Mouse (Mus musculus) ES-E14 (cell line): ENCODE data around the gene Mecr. TPM values are rescaled to one million over a fixed set of nuclear protein-coding genes. Genes with fewer than 3 reads are reported as not detected.

ENCODE experiments used
- DNase-seq: peaks from one replicate; pipeline ENCODE4 v3.0.0-alpha.2; 2013; ENCODE audit warnings: low read depth, low spot score
- H3K27ac ChIP-seq: 2 replicates; pipeline ENCODE4 v1.5.1; 2012; ENCODE audit warnings: low read depth, mild to moderate bottlenecking, low read length, moderate library complexity, mixed read lengths; ENCODE audit not compliant: poor library complexity, insufficient read depth, severe bottlenecking
- H3K36me3 ChIP-seq: 2 replicates; pipeline ENCODE4 v1.6.1; 2012; ENCODE audit warnings: mild to moderate bottlenecking, low read length, moderate library complexity, mixed read lengths; ENCODE audit not compliant: control insufficient read depth, poor library complexity, insufficient read depth, severe bottlenecking
- H3K4me1 ChIP-seq, 2 experiments: fragments of 150-350 bp in 1 of 2; sonication (generic) in 1 of 2; 2 replicates each; pipeline ENCODE4 v1.6.1; 2012; ENCODE audit warnings: low read length in 2 of 2, mild to moderate bottlenecking in 1 of 2, mixed read lengths in 1 of 2; ENCODE audit not compliant: control insufficient read depth in 2 of 2, insufficient read depth in 2 of 2, poor library complexity in 1 of 2
- H3K4me3 ChIP-seq, 2 experiments: fragments of 150-350 bp in 1 of 2; sonication (generic) in 1 of 2; 2 replicates each; pipeline ENCODE4 v1.5.1; 2012; ENCODE audit warnings: low read length in 2 of 2, low read depth in 1 of 2, mild to moderate bottlenecking in 1 of 2, mixed read lengths in 1 of 2; ENCODE audit not compliant: insufficient read depth in 1 of 2, poor library complexity in 1 of 2, severe bottlenecking in 1 of 2
- H3K9ac ChIP-seq: 2 replicates; pipeline ENCODE4 v1.6.1; 2012; ENCODE audit warnings: low read depth, mild to moderate bottlenecking, low read length, mixed read lengths; ENCODE audit not compliant: poor library complexity, insufficient read depth, severe bottlenecking
- H3K9me3 ChIP-seq: fragments of 150-350 bp; sonication (generic); 2 replicates; pipeline ENCODE4 v1.6.1; 2012; ENCODE audit warnings: low read depth, mild to moderate bottlenecking, low read length; ENCODE audit not compliant: control insufficient read depth, insufficient read depth
- CHD2 ChIP-seq: IDR thresholded peaks from 2 replicates; pipeline ENCODE4 v1.6.1; 2014; ENCODE audit warnings: mild to moderate bottlenecking, low read depth, low read length, inconsistent platforms
- HCFC1 ChIP-seq: IDR thresholded peaks from 2 replicates; pipeline ENCODE4 v1.6.1; 2012; ENCODE audit warnings: low read length, inconsistent platforms, borderline replicate concordance; ENCODE audit not compliant: insufficient read depth
- MAFK ChIP-seq: IDR thresholded peaks from 2 replicates; pipeline ENCODE4 v1.6.1; 2014; ENCODE audit warnings: mild to moderate bottlenecking, low read depth, low read length, inconsistent platforms; ENCODE audit not compliant: insufficient read depth
- ZC3H11A ChIP-seq: IDR thresholded peaks from 2 replicates; pipeline ENCODE4 v1.6.1; 2012; ENCODE audit warnings: low read depth, mild to moderate bottlenecking, inconsistent platforms, low read length, borderline replicate concordance
- ZNF384 ChIP-seq: IDR thresholded peaks from 2 replicates; pipeline ENCODE4 v1.6.1; 2012; ENCODE audit warnings: low read depth, low read length, inconsistent platforms
- in situ Hi-C, 2 experiments: fragments of 600-800 bp; cut with MboI; formaldehyde crosslinking; loops; one replicate each; pipeline ENCODE4 v1.15.1; 2025; ENCODE audit warnings: low sequenced_read_pairs in 2 of 2, inconsistent platforms in 1 of 2; ENCODE audit not compliant: unreplicated experiment in 2 of 2
- total RNA-seq: library from RNA; depleted of rRNA; stranded (reverse); fragments of 300-350 nt; gene quantifications from 2 replicates; pipeline ENCODE4 v1.2.3, GENCODE M21; 2012

Gene Mecr
- total RNA-seq, 1 experiment: 31.2 TPM

- no peak for DNase-seq
- peaks cover 0 to 26% of the 10 kb centered on the region in 2 experiments; a peak in 1 of 4 replicates for H3K4me1 ChIP-seq
- in situ Hi-C loops: loop anchor here in 1 of 2 experiments (25.0 kb wide), 2 partner anchors 563 to 863 kb away; no protein-coding TSS in a partner anchor
- H3K9ac ChIP-seq: no peak overlapping the region
- no peak for TF ChIP-seq ZC3H11A
- no peaks in the 10 kb centered on the region for H3K36me3 ChIP-seq
- H3K27ac ChIP-seq: no peak overlapping the region
- H3K9me3 ChIP-seq: no peaks in the 10 kb centered on the region
- H3K4me3 ChIP-seq: no peak overlapping the region
These were observed 18.3 kb upstream of the Mecr start for GRCm38 (mm10) chr4:131824939-131825338.

DNA sequence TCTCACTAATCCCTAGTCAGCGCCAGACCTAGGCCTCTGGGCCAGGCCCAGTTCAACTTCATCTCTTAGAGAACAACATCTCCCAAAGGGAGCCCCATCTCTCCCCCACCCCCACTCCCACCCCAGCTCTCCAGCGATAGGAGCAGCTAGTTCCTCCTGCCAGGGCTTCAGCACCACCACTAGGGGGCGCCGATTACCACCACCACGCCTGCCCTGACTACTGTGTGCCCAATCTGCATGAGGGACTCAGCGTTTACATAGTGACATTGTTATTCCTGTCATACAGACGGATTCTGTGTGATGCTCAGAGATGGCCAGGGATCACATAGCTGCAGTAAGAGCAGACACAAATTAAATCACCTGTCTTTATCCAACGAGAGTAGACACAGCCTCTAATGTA is 17.4 kb upstream of the Mecr start:
- peaks cover 0 to 24% of the 10 kb centered on the region in 2 experiments; a peak in 1 of 4 replicates for H3K4me1 ChIP-seq
- in situ Hi-C loops: loop anchor here in 1 of 2 experiments (25.0 kb wide), 2 partner anchors 564 to 864 kb away; no protein-coding TSS in a partner anchor
- H3K9ac ChIP-seq: no peak overlapping the region
- no peak for DNase-seq
- TF ChIP-seq CHD2 (no peak), MAFK (no peak), HCFC1 (no peak), ZC3H11A (no peak), ZNF384 (no peak)
- H3K36me3 ChIP-seq: no peaks in the 10 kb centered on the region
- H3K4me3 ChIP-seq: no peak overlapping the region
- H3K27ac ChIP-seq: no peak overlapping the region
- H3K9me3 ChIP-seq: no peaks in the 10 kb centered on the region

GRCm38 (mm10) chr4:131826905-131827304 is 16.4 kb upstream of the Mecr start:
- no peaks in the 10 kb centered on the region for H3K36me3 ChIP-seq
- H3K9ac ChIP-seq: no peak overlapping the region
- no peak for DNase-seq
- H3K9me3 ChIP-seq: no peaks in the 10 kb centered on the region
- H3K4me3 ChIP-seq: no peak overlapping the region
- H3K4me1 ChIP-seq: peaks cover 0 to 19% of the 10 kb centered on the region in 2 experiments; a peak in 1 of 4 replicates
- in situ Hi-C loops: loop anchor here in 1 of 2 experiments (25.0 kb wide), 2 partner anchors 565 to 865 kb away; no protein-coding TSS in a partner anchor
- no peak overlapping the region; the same call in 1 of the 2 replicates for H3K27ac ChIP-seq
- TF ChIP-seq ZC3H11A (no peak), MAFK (no peak), ZNF384 (no peak), CHD2 (no peak), HCFC1 (no peak)

- no peak for DNase-seq
- H3K4me1 ChIP-seq: peaks cover 0 to 23% of the 10 kb centered on the region in 2 experiments; a peak in 2 of 4 replicates
- H3K9me3 ChIP-seq: no peaks in the 10 kb centered on the region
- in situ Hi-C loops: loop anchor here in 1 of 2 experiments (25.0 kb wide), 2 partner anchors 567 to 867 kb away; no protein-coding TSS in a partner anchor
- H3K27ac ChIP-seq: no peak overlapping the region
- no peak overlapping the region for H3K9ac ChIP-seq
- no peak for TF ChIP-seq HCFC1
- TF ChIP-seq ZNF384: no peak
- TF ChIP-seq ZC3H11A: no peak
- no peak for TF ChIP-seq MAFK
- no peak for TF ChIP-seq CHD2
- no peak overlapping the region for H3K4me3 ChIP-seq
- no peaks in the 10 kb centered on the region for H3K36me3 ChIP-seq
These were observed 14.1 kb upstream of the Mecr start for GRCm38 (mm10) chr4:131829123-131829522.
